Mouse (Mus musculus): ENCODE measurements around the gene Pabpn1l.

- TF ChIP-seq CTCF (IDR thresholded peaks at IDR 0.05) = no peak
- no peak for TF ChIP-seq POLR2A (IDR thresholded peaks at IDR 0.05; ENCODE audit: insufficient read depth, low read depth, low read length)
- TF ChIP-seq EP300 (IDR thresholded peaks at IDR 0.05; ENCODE audit: insufficient read depth, low read depth, low read length) = no peak
Observed at GRCm38 (mm10) chr8:122623844-122624642, 1.5 kb upstream of the Pabpn1l start.
